ENCODE assay signal across 34 mouse cellular contexts in genomic region chr7:81049966-81050365, GRCm38 (mm10). TPM values are rescaled to one million over a fixed set of nuclear protein-coding genes. Genes with fewer than 3 reads are reported as not detected.
"Had no signal": no experiment of that assay in that cellular context is flagged by ENCODE, and none has a peak within 500 bp of the region (broad histone marks: within the 10 kb centered on the region; RNA-seq: fewer than 3 reads in every experiment).

No protein-coding gene starts in this region.

- H3K27ac ChIP-seq: left cerebral cortex, adult 2 months; limb, embryonic 10.5 days; limb, embryonic 12.5 days; limb, embryonic 13.5 days; limb, embryonic 15.5 days; liver, embryonic 12.5 days; liver, embryonic 13.5 days; liver, embryonic 14.5 days; liver, embryonic 15.5 days; lung, embryonic 15.5 days; macrophage; midbrain, embryonic 10.5 days; midbrain, embryonic 12.5 days; midbrain, embryonic 13.5 days; midbrain, embryonic 15.5 days had no signal

- H3K4me2 ChIP-seq: limb, embryonic 12.5 days; limb, embryonic 13.5 days; limb, embryonic 15.5 days; liver, embryonic 11.5 days; liver, embryonic 12.5 days; liver, embryonic 13.5 days; liver, embryonic 15.5 days; lung, embryonic 14.5 days; lung, embryonic 15.5 days; midbrain, embryonic 11.5 days; midbrain, embryonic 12.5 days; midbrain, embryonic 13.5 days; midbrain, embryonic 15.5 days had no signal

- H3K4me3 ChIP-seq: left cerebral cortex, adult 2 months; limb, embryonic 10.5 days; limb, embryonic 12.5 days; limb, embryonic 13.5 days; limb, embryonic 15.5 days; liver, embryonic 12.5 days; liver, embryonic 13.5 days; liver, embryonic 15.5 days; lung, embryonic 15.5 days; megakaryocyte, embryonic 14.5 days; midbrain, embryonic 10.5 days; midbrain, embryonic 12.5 days; midbrain, embryonic 13.5 days; midbrain, embryonic 15.5 days; myocyte had no signal

- ATAC-seq: liver, embryonic 12.5 days; liver, postnatal 0 days; lung, postnatal 0 days; midbrain, embryonic 13.5 days; midbrain, embryonic 15.5 days; midbrain, embryonic 16.5 days had no signal

- H3K4me1 ChIP-seq: limb, embryonic 10.5 days; limb, embryonic 12.5 days; limb, embryonic 13.5 days; limb, embryonic 15.5 days; liver, embryonic 12.5 days; liver, embryonic 13.5 days; liver, embryonic 15.5 days; lung, embryonic 15.5 days; midbrain, embryonic 10.5 days; midbrain, embryonic 12.5 days; midbrain, embryonic 13.5 days; midbrain, embryonic 15.5 days had no signal

- DNase-seq: left cerebral cortex, postnatal 4 days; liver; liver, embryonic 13.5 days; liver, postnatal 0 days; lung, adult 18-20 months; lung, adult 2 months; lung, embryonic 14.5 days; lung, postnatal 10 days; lung, postnatal 14 days; lung, postnatal 36 days; lung, postnatal 4 days; midbrain, embryonic 14.5 days had no signal

- H3K9me3 ChIP-seq: limb, embryonic 10.5 days; limb, embryonic 12.5 days; limb, embryonic 13.5 days; limb, embryonic 15.5 days; liver, embryonic 12.5 days; liver, embryonic 13.5 days; liver, embryonic 15.5 days; lung, embryonic 15.5 days; megakaryocyte, embryonic 14.5 days; midbrain, embryonic 10.5 days; midbrain, embryonic 12.5 days; midbrain, embryonic 13.5 days; midbrain, embryonic 15.5 days had no signal

- H3K27me3 ChIP-seq: limb, embryonic 12.5 days; limb, embryonic 13.5 days; limb, embryonic 15.5 days; liver, embryonic 12.5 days; liver, embryonic 13.5 days; liver, embryonic 15.5 days; lung, embryonic 15.5 days; megakaryocyte, embryonic 14.5 days; midbrain, embryonic 12.5 days; midbrain, embryonic 13.5 days; midbrain, embryonic 15.5 days had no signal

- H3K9ac ChIP-seq: limb, embryonic 12.5 days; limb, embryonic 13.5 days; limb, embryonic 15.5 days; liver, embryonic 12.5 days; liver, embryonic 13.5 days; liver, embryonic 14.5 days; liver, embryonic 15.5 days; liver, postnatal 0 days; lung, embryonic 14.5 days; lung, embryonic 15.5 days; midbrain, embryonic 12.5 days; midbrain, embryonic 13.5 days; midbrain, embryonic 15.5 days had no signal

- H3K36me3 ChIP-seq: limb, embryonic 10.5 days; limb, embryonic 12.5 days; limb, embryonic 15.5 days; liver, embryonic 12.5 days; liver, embryonic 13.5 days; liver, embryonic 15.5 days; lung, embryonic 15.5 days; midbrain, embryonic 10.5 days; midbrain, embryonic 12.5 days; midbrain, embryonic 13.5 days; midbrain, embryonic 15.5 days had no signal

RNA-seq across cellular contexts. Expression of gene Alpk3, which starts 7.4 kb away (rescaled TPM):
- total RNA-seq: monocyte, adult 5-6 weeks had no signal
- polyA plus RNA-seq: liver, adult 2 months had no signal
